Mouse (Mus musculus): ENCODE results near the gene Adat3. TPM values are rescaled to one million over a fixed set of nuclear protein-coding genes. Genes with fewer than 3 reads are reported as not detected.

Adat3 gene
- polyA plus RNA-seq, 1 experiment = 31.6 TPM

GRCm38 (mm10) chr10:80618181-80618580, 15.5 kb downstream of the Adat3 start:
- no peak for TF ChIP-seq GATA1 (IDR thresholded peaks at IDR 0.05; ENCODE audit: low read length)

DNA sequence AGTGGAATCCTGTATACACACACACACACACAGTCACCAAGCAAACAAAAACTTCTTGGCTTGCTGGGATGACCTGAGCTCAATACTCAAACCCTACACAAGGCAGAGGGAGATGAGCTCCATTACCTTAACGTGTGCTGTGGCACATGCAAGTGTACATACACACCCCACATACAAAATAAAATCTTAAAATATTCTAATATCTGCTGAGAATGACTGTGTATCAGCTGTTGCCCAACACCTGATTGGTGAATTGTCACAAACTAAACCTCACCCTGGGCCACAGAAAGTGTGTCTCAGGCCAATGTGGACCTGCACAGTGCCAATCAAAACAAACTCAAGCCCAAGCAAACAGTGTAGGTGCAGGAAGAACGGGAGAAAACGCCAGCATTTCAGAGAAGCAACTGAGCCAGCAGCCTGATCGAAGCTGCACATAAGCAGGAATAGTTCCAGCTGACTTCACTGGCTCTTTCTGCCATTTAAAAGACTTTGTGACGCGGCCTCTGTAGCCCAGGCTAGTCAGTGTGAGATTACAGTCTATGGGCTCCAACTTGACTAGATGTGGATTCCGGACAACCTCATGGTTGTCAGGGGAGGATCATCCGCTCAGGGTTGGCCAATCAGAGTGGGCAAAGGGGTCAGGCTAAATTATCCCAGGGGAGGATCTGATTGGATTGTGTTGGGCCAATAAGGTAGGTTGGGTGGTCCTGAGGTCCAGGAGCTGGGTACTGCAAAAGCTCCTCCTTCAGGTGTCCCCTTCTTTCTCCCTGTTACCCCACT, 17.0 kb downstream of the Adat3 start:
- TF ChIP-seq GATA1 (IDR thresholded peaks at IDR 0.05; ENCODE audit: low read length) = no peak

DNA sequence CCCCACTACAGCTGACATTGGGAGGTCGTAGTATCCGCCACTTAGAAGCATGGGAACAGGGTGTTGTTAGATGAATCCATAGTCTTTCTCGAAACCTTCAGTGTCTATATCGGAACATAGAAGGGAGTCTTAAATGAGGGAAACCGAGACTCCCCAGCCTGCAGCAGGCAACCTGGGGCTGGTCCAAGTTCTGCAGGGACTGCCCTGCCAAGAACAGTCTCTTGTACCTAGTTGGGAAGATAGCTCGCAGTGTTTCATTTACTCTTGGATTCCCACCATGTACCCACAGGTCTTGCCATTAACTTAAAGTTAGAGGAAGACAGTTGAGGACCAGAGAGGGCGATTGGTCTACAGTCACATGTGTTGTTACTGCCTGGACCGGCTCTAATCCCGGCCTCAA, 17.7 kb downstream of the Adat3 start:
- no peak for TF ChIP-seq GATA1 (IDR thresholded peaks at IDR 0.05; ENCODE audit: low read length)

- TF ChIP-seq GATA1 (IDR thresholded peaks at IDR 0.05; ENCODE audit: low read length) = no peak
Observed at GRCm38 (mm10) chr10:80620796-80621689, 18.4 kb downstream of the Adat3 start.

GRCm38 (mm10) chr10:80621690-80621939, 18.9 kb downstream of the Adat3 start:
- TF ChIP-seq GATA1 (IDR thresholded peaks at IDR 0.05; ENCODE audit: low read length) = no peak

DNA sequence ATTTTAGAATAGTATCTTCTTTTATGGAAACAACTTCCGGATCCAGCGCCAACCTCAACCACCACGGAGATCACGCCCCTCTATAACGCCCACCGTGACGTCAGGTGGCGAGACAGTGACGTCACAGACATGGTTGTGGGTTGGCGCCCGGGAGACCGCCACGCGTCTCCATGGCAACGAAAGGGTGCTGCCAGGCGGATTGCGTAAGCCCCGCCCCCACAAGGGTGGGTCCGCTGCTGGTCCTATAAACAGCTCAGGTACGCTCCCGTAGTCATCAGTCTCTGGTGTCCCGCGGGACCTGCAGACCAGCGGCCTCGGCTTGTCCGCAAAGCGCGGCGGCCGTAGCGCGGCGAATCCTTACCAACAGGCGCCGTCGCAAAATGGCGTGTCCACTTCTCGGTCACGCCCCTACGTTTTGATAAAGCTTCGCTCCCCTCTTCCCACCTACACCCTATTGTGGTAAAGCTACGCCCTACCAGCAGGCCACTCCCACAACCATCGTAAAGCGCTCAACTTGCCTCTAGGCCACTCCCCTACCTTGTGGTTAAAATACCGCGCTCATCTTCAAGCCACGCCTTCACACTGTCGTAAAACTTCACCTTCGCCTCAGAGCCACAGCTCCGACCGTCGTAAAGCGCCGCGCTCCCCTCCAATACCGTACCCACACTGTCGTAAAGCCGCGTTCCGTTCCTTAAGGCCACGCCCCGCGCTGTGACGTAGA, 19.4 kb downstream of the Adat3 start:
- TF ChIP-seq GATA1 (IDR thresholded peaks at IDR 0.05; ENCODE audit: low read length) = no peak

GRCm38 (mm10) chr10:80622661-80623456, 20.2 kb downstream of the Adat3 start, which contains the start of gene Csnk1g2:
Gene Csnk1g2 (plus strand): TSS chr10:80622838.
- TF ChIP-seq GATA1 (IDR thresholded peaks at IDR 0.05; ENCODE audit: low read length) = no peak

GRCm38 (mm10) chr10:80623457-80624191, 20.9 kb downstream of the Adat3 start:
- TF ChIP-seq GATA1 (IDR thresholded peaks at IDR 0.05; ENCODE audit: low read length) = no peak

DNA sequence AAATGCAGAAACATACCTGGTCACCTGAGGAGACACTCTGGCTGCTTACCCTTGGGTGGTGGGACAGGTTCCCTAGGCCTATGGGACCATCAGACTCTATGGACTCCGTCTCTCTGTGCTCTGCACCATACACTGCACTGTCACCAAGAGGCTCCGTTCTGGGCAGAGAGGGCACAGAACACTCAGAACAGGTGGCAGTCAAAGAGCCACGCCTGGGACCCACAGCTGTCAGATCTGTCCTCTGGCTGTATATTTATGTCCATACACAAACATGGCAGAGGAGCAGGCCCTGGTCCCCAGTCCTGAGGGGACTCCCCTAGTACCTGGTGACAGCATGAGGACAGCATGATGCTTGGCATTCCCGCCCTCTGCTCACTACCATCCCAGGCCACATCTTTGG, 23.1 kb downstream of the Adat3 start:
- TF ChIP-seq GATA1 (IDR thresholded peaks at IDR 0.05; ENCODE audit: low read length) = no peak

- no peak for TF ChIP-seq GATA1 (IDR thresholded peaks at IDR 0.05; ENCODE audit: low read length)
Observed at GRCm38 (mm10) chr10:80627685-80628084, 25.0 kb downstream of the Adat3 start.

DNA sequence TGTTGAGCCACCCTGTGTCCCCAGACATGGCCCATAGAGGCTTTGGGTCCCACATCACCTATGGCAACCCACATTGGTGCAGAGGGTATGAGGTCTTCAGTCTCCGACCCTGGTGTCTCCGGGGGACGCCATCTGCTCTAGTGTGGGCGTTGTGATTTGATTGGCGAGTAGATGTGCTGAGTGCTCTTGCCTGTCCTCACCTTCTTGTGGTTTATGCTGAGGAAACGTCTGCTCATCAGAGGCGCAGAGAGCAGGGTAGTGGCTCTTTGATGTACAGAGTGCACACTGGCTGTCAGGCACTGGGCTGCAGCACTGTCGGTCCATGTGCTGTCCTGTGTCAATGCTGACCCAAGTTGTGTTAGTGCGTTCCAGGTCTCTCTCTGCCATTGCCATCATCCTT, 26.2 kb downstream of the Adat3 start:
- no peak for TF ChIP-seq GATA1 (IDR thresholded peaks at IDR 0.05; ENCODE audit: low read length)

DNA sequence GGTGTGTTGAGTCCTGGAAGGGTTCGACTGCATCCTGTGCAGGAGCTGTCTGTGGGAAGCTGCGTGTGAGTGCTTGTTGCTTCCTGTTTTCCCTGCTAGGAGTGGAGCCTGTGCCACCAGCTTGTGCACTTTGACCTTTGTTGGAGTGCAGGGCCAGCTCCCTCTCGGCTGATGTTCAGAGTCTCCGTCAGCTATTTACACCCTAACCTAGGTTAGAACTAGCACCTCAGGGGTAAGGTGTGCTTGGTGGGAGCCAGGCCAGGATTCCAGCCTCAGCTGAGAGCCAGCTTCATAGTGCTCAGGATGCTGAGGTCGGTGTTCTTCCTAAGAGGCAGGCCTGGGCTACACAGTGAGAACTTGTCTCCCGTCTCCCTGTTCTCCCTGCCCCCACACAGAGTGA, 32.7 kb downstream of the Adat3 start:
- TF ChIP-seq GATA1 (IDR thresholded peaks at IDR 0.05; ENCODE audit: low read length) = no peak

DNA sequence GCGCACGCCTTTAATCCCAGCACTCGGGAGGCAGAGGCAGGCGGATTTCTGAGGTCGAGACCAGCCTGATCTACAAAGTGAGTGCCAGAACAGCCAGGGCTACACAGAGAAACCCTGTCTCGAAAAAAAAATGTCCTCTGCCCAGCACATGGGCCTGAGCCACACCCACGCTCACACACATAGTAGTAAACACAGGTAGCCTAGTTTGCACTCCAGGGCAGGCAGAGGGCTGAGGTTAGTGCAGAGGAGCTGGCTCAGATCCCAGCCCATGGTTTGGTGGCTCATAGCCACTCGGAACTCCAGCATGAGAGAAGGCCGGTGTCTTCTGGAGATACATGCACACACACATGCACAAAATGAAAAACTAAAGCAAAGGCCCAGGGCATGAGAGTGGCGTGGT, 44.3 kb downstream of the Adat3 start:
- TF ChIP-seq GATA1 (IDR thresholded peaks at IDR 0.05; ENCODE audit: low read length) = no peak

DNA sequence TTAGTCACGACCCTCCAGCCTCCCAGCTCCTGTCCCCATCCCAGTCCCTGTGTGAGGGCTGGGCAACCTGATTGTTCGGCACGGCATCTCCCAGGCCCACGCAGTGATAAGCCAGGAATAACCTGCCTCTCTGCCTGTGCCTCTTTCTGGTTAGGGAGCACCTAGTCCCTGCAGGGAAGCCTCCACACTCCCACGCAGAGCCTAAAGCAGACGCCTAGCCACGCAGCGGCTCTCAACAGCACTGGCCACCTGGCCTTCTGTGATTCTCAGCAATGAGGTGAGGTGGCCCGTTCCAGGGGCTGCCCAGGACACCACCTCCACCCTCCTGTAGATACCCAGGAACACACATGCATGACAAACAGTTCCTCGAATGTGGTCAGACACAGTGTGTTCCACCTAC, 47.7 kb downstream of the Adat3 start:
- no peak for TF ChIP-seq GATA1 (IDR thresholded peaks at IDR 0.05; ENCODE audit: low read length)

All from G1E-ER4 (cell line).